Mouse (Mus musculus) neural tube, embryonic 15.5 days (tissue): ENCODE measurements around the gene Ino80e. TPM values are rescaled to one million over a fixed set of nuclear protein-coding genes. Genes with fewer than 3 reads are reported as not detected.
A peak's percentile ranks its signal among the peaks of the same experiment; 100 is the strongest.

Experiments
- ATAC-seq: fragments of 200-750 bp; cut with Nextera tagmentation; 2 replicates; pipeline ENCODE4 v1.8.0; 2017; ENCODE audit warnings: mild to moderate bottlenecking, moderate TSS enrichment, moderate library complexity; ENCODE audit not compliant: low FRiP score
- H3K27ac ChIP-seq: fragments of 300-500 bp; sonication (generic); replicated peaks from 2 replicates; pipeline ENCODE4 v1.5.1; 2015; ENCODE audit warnings: mild to moderate bottlenecking, inconsistent platforms
- H3K27me3 ChIP-seq: fragments of 300-500 bp; sonication (generic); replicated peaks from 2 replicates; pipeline ENCODE4 v1.6.1; 2015; ENCODE audit warnings: inconsistent platforms
- H3K36me3 ChIP-seq: fragments of 300-500 bp; sonication (generic); 2 replicates; pipeline ENCODE4 v1.6.1; 2015; ENCODE audit warnings: inconsistent platforms
- H3K4me1 ChIP-seq: fragments of 300-500 bp; sonication (generic); 2 replicates; pipeline ENCODE4 v1.6.1; 2015; ENCODE audit warnings: inconsistent platforms
- H3K4me2 ChIP-seq: fragments of 300-500 bp; sonication (generic); 2 replicates; pipeline ENCODE4 v1.6.1; 2015; ENCODE audit warnings: inconsistent platforms, mild to moderate bottlenecking, moderate library complexity
- H3K4me3 ChIP-seq: fragments of 300-500 bp; sonication (generic); replicated peaks from 2 replicates; pipeline ENCODE4 v1.5.1; 2015; ENCODE audit warnings: mild to moderate bottlenecking, inconsistent platforms
- H3K9ac ChIP-seq: fragments of 300-500 bp; sonication (generic); replicated peaks from 2 replicates; pipeline ENCODE4 v1.6.1; 2015; ENCODE audit warnings: mild to moderate bottlenecking, inconsistent platforms
- H3K9me3 ChIP-seq: fragments of 300-500 bp; sonication (generic); replicated peaks from 2 replicates; pipeline ENCODE4 v1.6.1; 2016; ENCODE audit warnings: inconsistent platforms
- WGBS: fragments of 180-500 bp; shearing (Covaris S2); methylation state at CpG from one replicate; pipeline ENCODE4 v1.1.7; 2015; ENCODE audit warnings: mixed read lengths; 5-methylcytosine and 5-hydroxymethylcytosine counted together
- polyA plus RNA-seq: library from polyadenylated mRNA; unstranded; fragments of >200 nt; fragmentation: Nextera tagmentation; extraction: Ambion mirVana; gene quantifications from 2 replicates; pipeline ENCODE4 v1.2.1, GENCODE M21; 2015

Gene Ino80e
- polyA plus RNA-seq, 1 experiment from 2014 or later = 90.5 TPM

- peak overlapping the region; percentile 79 for H3K27ac ChIP-seq
- peaks cover 23% of the 10 kb centered on the region for H3K4me1 ChIP-seq
- ATAC-seq = peak; percentile 92
- peak overlapping the region; percentile 78 for H3K4me3 ChIP-seq
- H3K9ac ChIP-seq = peak overlapping the region; percentile 83
- peak overlapping the region; percentile 92 for H3K4me2 ChIP-seq
- under 1% methylated on average over 42 of the region's 43 CpGs for WGBS
- H3K9me3 ChIP-seq = no peaks in the 10 kb centered on the region
- H3K36me3 ChIP-seq = no peaks in the 10 kb centered on the region
- H3K27me3 ChIP-seq = no peaks in the 10 kb centered on the region
Observed at GRCm38 (mm10) chr7:126808703-126809455, 53.3 kb downstream of the Ino80e start.

DNA sequence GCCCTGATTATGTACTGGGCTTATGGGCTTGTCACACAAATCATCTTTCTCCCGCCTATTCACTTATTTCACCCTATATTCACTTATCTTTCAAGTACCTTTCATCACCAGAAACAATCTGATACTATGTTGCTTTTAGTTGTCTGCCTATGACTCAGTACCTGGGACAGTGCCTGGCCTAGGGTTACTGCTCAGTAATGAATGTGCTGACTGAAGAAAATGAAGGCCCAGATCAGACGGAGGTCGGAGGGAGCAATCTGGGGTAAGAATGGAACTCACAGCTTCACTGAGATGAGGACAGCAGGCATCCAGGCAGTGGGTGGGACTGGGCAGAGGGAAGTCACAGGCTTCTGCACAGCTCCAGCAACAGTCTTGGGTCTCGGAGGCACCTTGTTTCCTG lies 54.8 kb downstream of the Ino80e start:
- 77% methylated on average over 4 of the region's 4 CpGs for whole genome bisulfite sequencing
- Histone ChIP-seq H3K9ac (0 out of 2 replicates have a peak overlapping the region, but pooled peaks have one; percentile 83), H3K4me2 (peak overlapping the region; percentile 92; the same call in 1 of the 2 replicates), H3K4me1 (peaks cover 23% of the 10 kb centered on the region), H3K27me3 (no peaks in the 10 kb centered on the region), H3K36me3 (no peaks in the 10 kb centered on the region), H3K4me3 (0 out of 2 replicates have a peak overlapping the region, but pooled peaks have one; percentile 78), H3K27ac (no peak overlapping the region), H3K9me3 (no peaks in the 10 kb centered on the region)
- no peak for ATAC-seq

DNA sequence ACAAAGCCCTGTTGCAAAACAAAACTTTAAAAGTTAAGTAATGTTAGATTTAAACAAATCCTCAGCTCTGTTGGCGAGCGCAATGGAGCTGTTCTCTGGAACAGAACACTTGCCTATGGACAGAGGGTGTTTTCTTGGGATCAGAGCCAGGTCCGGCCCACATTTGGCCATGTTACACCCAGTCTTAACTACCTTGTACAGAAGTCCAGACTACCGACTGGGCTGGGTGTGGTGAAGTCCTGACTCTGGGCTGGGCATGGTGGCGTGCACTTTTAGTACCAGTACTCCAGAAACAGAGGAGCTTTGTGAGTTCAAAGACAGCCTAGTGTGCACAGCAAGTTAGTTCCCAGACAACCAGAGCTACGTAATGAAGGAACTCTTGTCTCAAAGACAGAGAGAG lies 55.2 kb downstream of the Ino80e start:
- no peak overlapping the region for H3K9ac ChIP-seq
- H3K27ac ChIP-seq = no peak overlapping the region
- WGBS = 86% methylated on average over 6 of the region's 6 CpGs
- H3K4me2 ChIP-seq = no peak overlapping the region
- H3K27me3 ChIP-seq = no peaks in the 10 kb centered on the region
- H3K4me3 ChIP-seq = no peak overlapping the region
- H3K4me1 ChIP-seq = peaks cover 23% of the 10 kb centered on the region
- no peaks in the 10 kb centered on the region for H3K9me3 ChIP-seq
- ATAC-seq = no peak
- no peaks in the 10 kb centered on the region for H3K36me3 ChIP-seq

GRCm38 (mm10) chr7:126803751-126804150 lies 58.4 kb downstream of the Ino80e start:
- no peak overlapping the region for H3K4me3 ChIP-seq
- H3K27ac ChIP-seq = no peak overlapping the region
- H3K36me3 ChIP-seq = no peaks in the 10 kb centered on the region
- H3K9ac ChIP-seq = no peak overlapping the region
- H3K4me1 ChIP-seq = peaks cover 30% of the 10 kb centered on the region
- no peaks in the 10 kb centered on the region for H3K9me3 ChIP-seq
- ATAC-seq = no peak
- H3K4me2 ChIP-seq = no peak overlapping the region
- no peaks in the 10 kb centered on the region for H3K27me3 ChIP-seq

DNA sequence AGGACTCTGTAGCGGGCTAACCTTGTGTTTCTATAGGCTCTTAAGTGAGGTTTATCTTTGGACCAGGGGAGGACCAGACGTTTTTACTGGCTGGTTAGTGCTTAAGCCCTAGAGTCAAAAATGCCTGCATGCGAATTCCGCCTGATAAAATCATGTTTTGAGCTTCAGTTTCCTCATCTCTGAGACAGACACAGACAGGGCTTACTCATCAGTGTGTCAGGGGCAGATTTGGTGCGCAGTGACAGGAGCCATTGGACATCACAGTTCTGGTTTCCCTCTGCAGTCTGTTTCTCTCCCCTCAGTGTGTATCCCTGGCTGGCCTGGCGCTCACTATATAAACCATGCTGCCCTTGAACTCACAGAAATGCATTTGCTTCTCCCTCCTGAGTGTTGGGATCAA lies 59.0 kb downstream of the Ino80e start:
- Histone ChIP-seq H3K27ac (no peak overlapping the region), H3K9me3 (no peaks in the 10 kb centered on the region), H3K9ac (no peak overlapping the region), H3K4me3 (no peak overlapping the region), H3K4me2 (no peak overlapping the region), H3K27me3 (no peaks in the 10 kb centered on the region), H3K36me3 (no peaks in the 10 kb centered on the region), H3K4me1 (peaks cover 27% of the 10 kb centered on the region)
- no peak for ATAC-seq
- WGBS = 89% methylated on average over 6 of the region's 6 CpGs

- no peak overlapping the region for H3K9ac ChIP-seq
- no peak overlapping the region for H3K4me2 ChIP-seq
- peaks cover 27% of the 10 kb centered on the region for H3K4me1 ChIP-seq
- H3K27me3 ChIP-seq = no peaks in the 10 kb centered on the region
- no peak overlapping the region for H3K4me3 ChIP-seq
- 90% methylated on average over 11 of the region's 11 CpGs for WGBS
- no peaks in the 10 kb centered on the region; the same call in 1 of the 2 replicates for H3K36me3 ChIP-seq
- ATAC-seq = no peak
- no peak overlapping the region for H3K27ac ChIP-seq
- no peaks in the 10 kb centered on the region for H3K9me3 ChIP-seq
Observed at GRCm38 (mm10) chr7:126802134-126802889, 59.9 kb downstream of the Ino80e start.

- peaks cover 13% of the 10 kb centered on the region for H3K36me3 ChIP-seq
- H3K27me3 ChIP-seq = no peaks in the 10 kb centered on the region
- ATAC-seq = no peak
- peak overlapping the region; percentile 68; the same call in 1 of the 2 replicates for H3K9ac ChIP-seq
- 95% methylated on average over 16 of the region's 16 CpGs for WGBS
- no peak overlapping the region for H3K4me2 ChIP-seq
- no peaks in the 10 kb centered on the region for H3K9me3 ChIP-seq
- peak overlapping the region; percentile 95; the same call in 1 of the 2 replicates for H3K27ac ChIP-seq
- no peak overlapping the region for H3K4me3 ChIP-seq
- peaks cover 37% of the 10 kb centered on the region for H3K4me1 ChIP-seq
Observed at GRCm38 (mm10) chr7:126801057-126801422, 61.1 kb downstream of the Ino80e start.

Other genes with a start within 250 kb of the Ino80e start
- gene Nupr1, start 231.5 kb downstream of the Ino80e start, polyA plus RNA-seq = 12.4 and 13.9 TPM in 2 replicates
- gene Sgf29, start 213.1 kb downstream of the Ino80e start, polyA plus RNA-seq = 53.2 and 64.5 TPM in 2 replicates
- gene Sult1a1, start 185.9 kb downstream of the Ino80e start, polyA plus RNA-seq = 3.4 and 5.1 TPM in 2 replicates
- 131 and 154 TPM in 2 replicates for gene Bola2, start 167.0 kb downstream of the Ino80e start, polyA plus RNA-seq
- 13.9 and 18.2 TPM in 2 replicates for gene Slx1b, start 166.6 kb downstream of the Ino80e start, polyA plus RNA-seq
- gene Coro1a, start 154.6 kb downstream of the Ino80e start, polyA plus RNA-seq = 120 and 192 TPM in 2 replicates
- gene Mapk3, start 102.8 kb downstream of the Ino80e start, polyA plus RNA-seq = 104 and 105 TPM in 2 replicates
- gene Gdpd3, start 96.0 kb downstream of the Ino80e start, polyA plus RNA-seq = 1.0 and 1.5 TPM in 2 replicates
- 187 and 207 TPM in 2 replicates for gene Ypel3, start 85.4 kb downstream of the Ino80e start, polyA plus RNA-seq
- gene Tbx6, start 80.9 kb downstream of the Ino80e start, polyA plus RNA-seq = 0.34 and 0.35 TPM in 2 replicates
- 154 and 188 TPM in 2 replicates for gene Ppp4c, start 69.9 kb downstream of the Ino80e start, polyA plus RNA-seq
- 48.2 and 54.4 TPM in 2 replicates for gene Fam57b, start 64.7 kb downstream of the Ino80e start, polyA plus RNA-seq
- gene 4930451I11Rik, start 30.7 kb downstream of the Ino80e start, polyA plus RNA-seq = not detected in 2 replicates
- 36.2 and 39.3 TPM in 2 replicates for gene Doc2a, start 15.0 kb downstream of the Ino80e start, polyA plus RNA-seq
- gene Hirip3, start 405 bp downstream of the Ino80e start, polyA plus RNA-seq = 20.3 and 28.6 TPM in 2 replicates
- 52.4 and 55.2 TPM in 2 replicates for gene Taok2, start 22.3 kb upstream of the Ino80e start, polyA plus RNA-seq
- gene Tmem219, start 60.5 kb upstream of the Ino80e start, polyA plus RNA-seq = 30.9 and 31.1 TPM in 2 replicates
- gene Kctd13, start 66.5 kb upstream of the Ino80e start, polyA plus RNA-seq = 102 and 121 TPM in 2 replicates
- 8.9 and 11.7 TPM in 2 replicates for gene Asphd1, start 87.2 kb upstream of the Ino80e start, polyA plus RNA-seq
- gene Sez6l2, start 88.2 kb upstream of the Ino80e start, polyA plus RNA-seq = 51.6 and 56.9 TPM in 2 replicates
- gene Cdipt, start 113.5 kb upstream of the Ino80e start, polyA plus RNA-seq = 139 and 145 TPM in 2 replicates
- gene Cdiptos, start 113.7 kb upstream of the Ino80e start, polyA plus RNA-seq = 0.82 and 1.0 TPM in 2 replicates
- gene Mvp, start 152.2 kb upstream of the Ino80e start, polyA plus RNA-seq = 5.2 and 11.6 TPM in 2 replicates
- 0.79 and 1.2 TPM in 2 replicates for gene Pagr1b, start 154.1 kb upstream of the Ino80e start, polyA plus RNA-seq
- gene Pagr1a, start 155.0 kb upstream of the Ino80e start, polyA plus RNA-seq = 52.5 and 80.1 TPM in 2 replicates
- gene Gm42742, start 158.7 kb upstream of the Ino80e start, polyA plus RNA-seq = 18.8 and 54.5 TPM in 2 replicates
- 69.9 and 72.5 TPM in 2 replicates for gene Prrt2, start 158.8 kb upstream of the Ino80e start, polyA plus RNA-seq
- 78.1 and 82.6 TPM in 2 replicates for gene Maz, start 164.7 kb upstream of the Ino80e start, polyA plus RNA-seq
- gene Kif22, start 180.1 kb upstream of the Ino80e start, polyA plus RNA-seq = 20.0 and 40.9 TPM in 2 replicates
- gene Zg16, start 225.0 kb upstream of the Ino80e start, polyA plus RNA-seq = not detected in 2 replicates
- gene AI467606, start 229.0 kb upstream of the Ino80e start, polyA plus RNA-seq = 2.4 and 8.6 TPM in 2 replicates